Mouse (Mus musculus): Measurements from ENCODE around the gene Mrps27. TPM values are rescaled to one million over a fixed set of nuclear protein-coding genes. Genes with fewer than 3 reads are reported as not detected.
A peak's percentile ranks its signal among the peaks of the same experiment; 100 is the strongest.

Gene Mrps27
- polyA plus RNA-seq, 1 experiment from 2014 or later: 52.6 TPM

- WGBS: 20% methylated on average over 11 of the region's 11 CpGs
- Histone ChIP-seq H3K9ac (peak overlapping the region; percentile 57), H3K4me2 (peak overlapping the region; percentile 61), H3K27ac (peak overlapping the region; percentile 98), H3K4me3 (replicated peaks) (peak overlapping the region; percentile 29), H3K4me1 (peaks cover 92% of the 10 kb centered on the region), H3K27me3 (no peaks in the 10 kb centered on the region), H3K36me3 (replicated peaks) (peaks cover 26% of the 10 kb centered on the region), H3K9me3 (no peaks in the 10 kb centered on the region)
- no peak for ATAC-seq (ENCODE audit: low FRiP score)
Measured at GRCm38 (mm10) chr13:99447403-99448199, 103.0 kb downstream of the Mrps27 start.

DNA sequence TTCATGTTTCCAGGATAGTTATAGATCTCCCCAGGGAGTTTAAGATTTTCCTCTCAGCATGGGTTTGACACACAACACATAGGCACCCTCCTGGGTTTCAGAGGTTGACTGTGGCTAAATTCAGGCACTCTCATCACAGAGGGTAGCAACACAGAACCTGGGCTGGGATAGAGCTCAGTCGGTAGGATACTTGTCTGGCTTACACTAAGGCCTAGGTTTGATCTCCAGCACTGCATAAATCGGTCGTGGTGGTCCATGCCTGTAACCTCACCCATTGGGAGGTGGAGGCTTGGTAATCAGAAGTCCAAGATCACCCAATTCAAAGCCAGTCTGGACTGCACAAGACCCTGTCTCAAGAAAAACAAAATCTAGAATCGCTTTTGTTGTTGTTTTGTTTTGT, 103.7 kb downstream of the Mrps27 start:
- ATAC-seq (ENCODE audit: low FRiP score): no peak
- WGBS: 35% methylated on average over 4 of the region's 4 CpGs
- Histone ChIP-seq H3K4me2 (no peak overlapping the region), H3K27ac (peak overlapping the region; percentile 86), H3K9me3 (no peaks in the 10 kb centered on the region), H3K27me3 (no peaks in the 10 kb centered on the region), H3K4me3 (replicated peaks) (no peak overlapping the region), H3K9ac (no peak overlapping the region), H3K4me1 (peaks cover 85% of the 10 kb centered on the region), H3K36me3 (replicated peaks) (peaks cover 25% of the 10 kb centered on the region)

DNA sequence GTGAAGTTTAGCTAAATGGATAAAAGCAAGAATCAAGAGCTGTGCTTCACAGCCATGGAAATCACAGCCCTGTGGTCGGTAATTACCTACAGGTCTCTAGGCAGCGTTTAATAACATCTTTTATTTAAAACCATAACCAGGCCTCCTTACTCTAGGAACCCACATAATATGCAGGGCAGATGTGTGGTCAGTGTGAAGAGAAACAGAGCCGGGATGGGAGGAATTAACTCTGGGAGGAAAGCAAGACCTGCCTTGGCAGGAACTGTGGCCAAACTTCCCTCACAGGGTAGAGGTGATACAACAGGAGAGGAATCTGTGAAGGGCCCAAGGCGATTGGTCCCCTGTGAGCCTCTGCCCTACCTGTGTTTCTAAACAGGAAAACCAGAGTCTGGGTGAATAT, 105.0 kb downstream of the Mrps27 start:
- Histone ChIP-seq H3K4me3 (replicated peaks) (no peak overlapping the region), H3K4me1 (peaks cover 73% of the 10 kb centered on the region), H3K27me3 (no peaks in the 10 kb centered on the region), H3K9me3 (no peaks in the 10 kb centered on the region), H3K27ac (peak overlapping the region; percentile 86; the same call in 1 of the 2 replicates), H3K9ac (no peak overlapping the region), H3K4me2 (no peak overlapping the region), H3K36me3 (replicated peaks) (peaks cover 19% of the 10 kb centered on the region)
- no peak for ATAC-seq (ENCODE audit: low FRiP score)
- WGBS: 77% methylated on average over 4 of the region's 4 CpGs

DNA sequence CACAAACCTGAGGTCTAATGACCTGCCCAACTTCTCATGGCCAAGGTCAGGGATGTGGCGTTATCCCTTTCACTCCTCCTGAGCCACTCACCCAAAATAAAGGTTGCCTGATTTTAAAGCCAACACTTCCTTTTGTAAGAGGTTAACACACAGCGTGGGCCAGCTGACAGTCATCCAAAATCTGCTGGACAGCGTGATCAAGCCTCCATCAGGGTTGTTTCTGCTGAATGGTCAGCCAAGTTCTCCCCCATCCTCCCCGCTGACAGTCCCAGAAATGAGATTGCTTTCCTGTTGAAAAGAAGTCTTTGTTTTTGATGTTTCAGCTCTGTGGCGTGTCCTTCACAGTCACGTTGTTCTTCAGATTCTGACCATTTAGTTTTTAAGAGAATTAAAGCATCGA, 106.2 kb downstream of the Mrps27 start:
- peaks cover 19% of the 10 kb centered on the region for H3K36me3 ChIP-seq (replicated peaks)
- H3K4me1 ChIP-seq: peaks cover 71% of the 10 kb centered on the region
- H3K9me3 ChIP-seq: no peaks in the 10 kb centered on the region
- ATAC-seq (ENCODE audit: low FRiP score): no peak
- H3K4me3 ChIP-seq (replicated peaks): no peak overlapping the region
- H3K27me3 ChIP-seq: no peaks in the 10 kb centered on the region
- H3K27ac ChIP-seq: no peak overlapping the region
- no peak overlapping the region for H3K4me2 ChIP-seq
- WGBS: 78% methylated on average over 7 of the region's 7 CpGs
- no peak overlapping the region for H3K9ac ChIP-seq

- peak overlapping the region; percentile 68; the same call in 1 of the 2 replicates for H3K27ac ChIP-seq
- WGBS: 87% methylated on average over 5 of the region's 5 CpGs
- ATAC-seq (ENCODE audit: low FRiP score): no peak
Measured at GRCm38 (mm10) chr13:99451276-99451675, 106.7 kb downstream of the Mrps27 start.

DNA sequence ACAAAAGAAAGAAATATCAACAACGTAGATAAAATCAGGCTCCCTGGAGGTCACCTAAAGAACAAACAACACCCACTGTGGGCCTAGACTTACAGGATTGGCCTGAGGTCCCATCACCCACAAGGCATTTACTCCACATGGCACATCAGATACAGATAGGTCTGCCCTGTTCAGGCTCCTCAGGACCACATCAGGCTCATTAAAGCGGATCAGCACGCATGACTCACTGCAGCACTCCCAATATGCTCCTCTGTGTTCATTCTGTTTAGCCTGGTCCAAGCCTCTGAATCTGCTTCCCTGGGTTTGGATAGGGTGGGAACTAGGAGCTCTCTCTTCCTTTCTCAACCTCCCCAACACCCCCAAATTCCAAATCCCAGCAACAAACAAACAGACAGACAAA, 107.9 kb downstream of the Mrps27 start:
- H3K9ac ChIP-seq: no peak overlapping the region
- no peak overlapping the region for H3K4me3 ChIP-seq (replicated peaks)
- WGBS: 89% methylated on average over 3 of the region's 3 CpGs
- H3K36me3 ChIP-seq (replicated peaks): peaks cover 21% of the 10 kb centered on the region
- no peak for ATAC-seq (ENCODE audit: low FRiP score)
- no peaks in the 10 kb centered on the region for H3K9me3 ChIP-seq
- no peak overlapping the region for H3K4me2 ChIP-seq
- H3K27me3 ChIP-seq: no peaks in the 10 kb centered on the region
- H3K4me1 ChIP-seq: peaks cover 64% of the 10 kb centered on the region
- no peak overlapping the region for H3K27ac ChIP-seq

More at GRCm38 (mm10) chr13:99451276-99451675, 106.7 kb downstream of the Mrps27 start:
- peaks cover 19% of the 10 kb centered on the region for H3K36me3 ChIP-seq (replicated peaks)
- H3K4me1 ChIP-seq: peaks cover 71% of the 10 kb centered on the region
- H3K9me3 ChIP-seq: no peaks in the 10 kb centered on the region
- H3K27me3 ChIP-seq: no peaks in the 10 kb centered on the region
- H3K9ac ChIP-seq: no peak overlapping the region
- H3K4me2 ChIP-seq: no peak overlapping the region
- no peak overlapping the region for H3K4me3 ChIP-seq (replicated peaks)

DNA sequence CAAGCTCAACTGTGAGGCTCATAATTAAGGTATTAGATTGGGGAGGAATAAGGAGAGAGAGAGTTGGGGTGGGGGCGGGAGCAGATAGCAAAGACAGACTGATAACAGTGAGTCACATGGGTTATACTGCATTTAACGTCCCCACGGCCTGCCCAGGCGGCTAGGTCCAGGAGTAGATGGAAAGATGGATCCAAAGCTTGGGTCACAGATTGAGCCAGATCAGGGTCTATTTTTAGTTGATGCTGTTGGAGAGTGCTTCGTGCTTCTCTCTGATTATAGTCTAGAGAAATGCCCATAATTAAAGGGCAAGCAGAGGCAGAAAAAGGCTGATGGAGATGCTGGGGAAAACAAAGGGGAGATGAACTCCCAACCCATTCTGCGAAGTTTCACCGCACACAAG, 110.4 kb downstream of the Mrps27 start:
- ATAC-seq (ENCODE audit: low FRiP score): no peak
- Histone ChIP-seq H3K4me3 (replicated peaks) (no peak overlapping the region), H3K36me3 (replicated peaks) (peaks cover 19% of the 10 kb centered on the region), H3K9me3 (no peaks in the 10 kb centered on the region), H3K4me1 (peaks cover 50% of the 10 kb centered on the region), H3K27me3 (no peaks in the 10 kb centered on the region), H3K27ac (no peak overlapping the region), H3K9ac (no peak overlapping the region), H3K4me2 (no peak overlapping the region)
- WGBS: 81% methylated on average over 7 of the region's 7 CpGs

DNA sequence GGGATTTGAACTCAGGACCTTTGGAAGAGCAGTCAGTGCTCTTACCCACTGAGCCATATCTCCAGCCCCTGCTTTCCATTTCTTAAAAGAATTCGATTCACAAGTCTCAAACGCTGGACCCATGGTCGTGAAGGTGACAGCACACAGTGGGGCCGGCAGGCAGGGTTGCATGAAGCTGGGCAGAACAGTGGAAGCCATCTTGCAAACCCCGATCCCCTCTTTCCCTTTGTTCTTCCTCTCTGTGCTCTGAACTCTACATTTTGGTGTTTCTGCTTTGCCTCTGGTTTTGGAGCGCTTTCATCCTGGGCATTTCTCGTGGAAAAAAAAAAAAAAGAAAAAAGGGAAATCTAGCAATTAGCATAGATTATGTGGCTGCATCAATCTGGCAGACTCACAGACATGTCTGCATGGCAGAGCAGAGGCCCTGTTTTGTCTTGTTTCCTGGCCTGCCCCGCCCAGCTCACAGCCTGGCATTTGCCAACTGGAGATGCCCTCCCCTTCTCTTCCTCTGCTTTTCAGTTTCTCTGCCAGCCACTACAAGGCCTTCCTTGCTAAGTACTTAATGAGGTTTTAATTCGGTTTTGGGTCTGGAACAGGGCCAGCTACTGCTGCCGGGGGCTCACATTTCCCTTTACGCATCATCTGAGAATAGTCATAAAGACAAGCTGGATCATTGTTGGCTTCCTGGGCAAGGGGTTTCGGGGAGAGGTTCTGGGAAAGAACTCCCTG, 114.2 kb downstream of the Mrps27 start:
- H3K4me1 ChIP-seq: peaks cover 30% of the 10 kb centered on the region
- H3K36me3 ChIP-seq (replicated peaks): peaks cover 28% of the 10 kb centered on the region
- peak; percentile 84; the same call in 1 of the 2 replicates for ATAC-seq (ENCODE audit: low FRiP score)

GRCm38 (mm10) chr13:99459612-99460011, 115.0 kb downstream of the Mrps27 start:
- Histone ChIP-seq H3K27me3 (no peaks in the 10 kb centered on the region), H3K9ac (no peak overlapping the region), H3K4me2 (no peak overlapping the region), H3K4me1 (peaks cover 30% of the 10 kb centered on the region), H3K9me3 (no peaks in the 10 kb centered on the region), H3K4me3 (replicated peaks) (no peak overlapping the region), H3K27ac (peak overlapping the region; percentile 87), H3K36me3 (replicated peaks) (peaks cover 28% of the 10 kb centered on the region)
- peak; percentile 13; the same call in 1 of the 2 replicates for ATAC-seq (ENCODE audit: low FRiP score)
- WGBS: 93% methylated on average over 4 of the region's 4 CpGs

More for the DNA sequence above, 114.2 kb downstream of the Mrps27 start:
- Histone ChIP-seq H3K4me3 (replicated peaks) (no peak overlapping the region), H3K9ac (no peak overlapping the region), H3K27me3 (no peaks in the 10 kb centered on the region), H3K27ac (peak overlapping the region; percentile 87), H3K4me2 (no peak overlapping the region), H3K9me3 (no peaks in the 10 kb centered on the region)
- 68% methylated on average over 12 of the region's 12 CpGs for WGBS

DNA sequence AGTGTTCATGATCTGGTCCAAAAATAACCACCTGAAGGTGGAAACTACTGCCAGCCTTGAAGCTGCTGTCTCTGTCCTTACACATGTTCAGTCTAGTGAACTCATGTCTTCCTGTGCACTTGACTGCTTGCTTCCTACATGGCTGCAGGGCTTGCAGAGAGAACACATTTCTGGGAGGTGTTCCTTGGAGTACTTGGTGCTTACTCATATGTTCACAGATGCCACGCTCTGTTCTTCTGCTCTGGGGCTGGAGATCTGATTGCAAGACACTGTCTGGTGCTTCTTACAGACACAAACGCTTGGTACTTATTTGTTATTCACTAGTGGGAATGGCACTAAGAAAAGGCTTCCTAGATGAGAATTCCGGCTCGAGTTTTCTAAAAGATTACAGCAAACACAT, 117.3 kb downstream of the Mrps27 start:
- Histone ChIP-seq H3K4me3 (replicated peaks) (no peak overlapping the region), H3K4me1 (peaks cover 20% of the 10 kb centered on the region), H3K4me2 (no peak overlapping the region), H3K27me3 (no peaks in the 10 kb centered on the region), H3K27ac (no peak overlapping the region), H3K9ac (no peak overlapping the region), H3K9me3 (no peaks in the 10 kb centered on the region), H3K36me3 (replicated peaks) (peaks cover 28% of the 10 kb centered on the region)
- ATAC-seq (ENCODE audit: low FRiP score): no peak
- WGBS: 90% methylated on average over 4 of the region's 4 CpGs

- Histone ChIP-seq H3K27ac (no peak overlapping the region; the same call in 1 of the 2 replicates), H3K9ac (no peak overlapping the region), H3K4me2 (no peak overlapping the region), H3K27me3 (no peaks in the 10 kb centered on the region), H3K4me3 (replicated peaks) (no peak overlapping the region), H3K9me3 (no peaks in the 10 kb centered on the region), H3K4me1 (peaks cover 38% of the 10 kb centered on the region), H3K36me3 (replicated peaks) (peaks cover 28% of the 10 kb centered on the region)
- 80% methylated on average over 4 of the region's 4 CpGs for WGBS
- ATAC-seq (ENCODE audit: low FRiP score): no peak
Measured at GRCm38 (mm10) chr13:99464551-99464950, 120.0 kb downstream of the Mrps27 start.

Measured in forebrain, embryonic 12.5 days (tissue).